Mouse (Mus musculus): Measurements from ENCODE around the gene Polr2i.

Gene Polr2i

GRCm38 (mm10) chr7:30269641-30270040 is 37.9 kb downstream of the Polr2i start:
- no peak for DNase-seq (ENCODE audit: low read depth, low spot score)
- Histone ChIP-seq H3K36me3 (ENCODE audit: control insufficient read depth, insufficient read depth, low read length, poor library complexity, severe bottlenecking) (no peaks in the 10 kb centered on the region), H3K27me3 (ENCODE audit: control insufficient read depth, insufficient read depth, low read length, poor library complexity, severe bottlenecking) (no peaks in the 10 kb centered on the region)

GRCm38 (mm10) chr7:30274383-30274782 is 42.6 kb downstream of the Polr2i start:
- no peak for DNase-seq (ENCODE audit: low read depth, low spot score)
- no peaks in the 10 kb centered on the region for H3K27me3 ChIP-seq (ENCODE audit: control insufficient read depth, insufficient read depth, low read length, poor library complexity, severe bottlenecking)
- no peaks in the 10 kb centered on the region for H3K36me3 ChIP-seq (ENCODE audit: control insufficient read depth, insufficient read depth, low read length, poor library complexity, severe bottlenecking)

GRCm38 (mm10) chr7:30278911-30279310 is 47.2 kb downstream of the Polr2i start:
- DNase-seq (ENCODE audit: low read depth, low spot score), result no peak
- Histone ChIP-seq H3K27me3 (ENCODE audit: control insufficient read depth, insufficient read depth, low read length, poor library complexity, severe bottlenecking) (no peaks in the 10 kb centered on the region), H3K36me3 (ENCODE audit: control insufficient read depth, insufficient read depth, low read length, poor library complexity, severe bottlenecking) (no peaks in the 10 kb centered on the region)

- DNase-seq (ENCODE audit: low read depth, low spot score), result no peak
- H3K36me3 ChIP-seq (ENCODE audit: control insufficient read depth, insufficient read depth, low read length, poor library complexity, severe bottlenecking), result no peaks in the 10 kb centered on the region
Measured at GRCm38 (mm10) chr7:30279536-30279935, 47.8 kb downstream of the Polr2i start.

GRCm38 (mm10) chr7:30279951-30280669 is 48.4 kb downstream of the Polr2i start, which contains the start of the genes Thap8 and Wdr62:
TSS of gene Thap8 (plus strand) at chr7:30280094.
TSS of gene Wdr62 (minus strand) at chr7:30280419.
- Histone ChIP-seq H3K36me3 (ENCODE audit: control insufficient read depth, insufficient read depth, low read length, poor library complexity, severe bottlenecking) (no peaks in the 10 kb centered on the region), H3K27me3 (ENCODE audit: control insufficient read depth, insufficient read depth, low read length, poor library complexity, severe bottlenecking) (no peaks in the 10 kb centered on the region)
- DNase-seq (ENCODE audit: low read depth, low spot score), result peak; percentile 96

More at GRCm38 (mm10) chr7:30279536-30279935, 47.8 kb downstream of the Polr2i start:
- no peaks in the 10 kb centered on the region for H3K27me3 ChIP-seq (ENCODE audit: control insufficient read depth, insufficient read depth, low read length, poor library complexity, severe bottlenecking)

- DNase-seq (ENCODE audit: low read depth, low spot score), result peak; percentile 93
- H3K36me3 ChIP-seq (ENCODE audit: control insufficient read depth, insufficient read depth, low read length, poor library complexity, severe bottlenecking), result no peaks in the 10 kb centered on the region
Measured at GRCm38 (mm10) chr7:30280670-30281138, 49.0 kb downstream of the Polr2i start.

GRCm38 (mm10) chr7:30281522-30281921 is 49.8 kb downstream of the Polr2i start:
- no peak for DNase-seq (ENCODE audit: low read depth, low spot score)
- Histone ChIP-seq H3K36me3 (ENCODE audit: control insufficient read depth, insufficient read depth, low read length, poor library complexity, severe bottlenecking) (no peaks in the 10 kb centered on the region), H3K27me3 (ENCODE audit: control insufficient read depth, insufficient read depth, low read length, poor library complexity, severe bottlenecking) (no peaks in the 10 kb centered on the region)

More at GRCm38 (mm10) chr7:30280670-30281138, 49.0 kb downstream of the Polr2i start:
- H3K27me3 ChIP-seq (ENCODE audit: control insufficient read depth, insufficient read depth, low read length, poor library complexity, severe bottlenecking), result no peaks in the 10 kb centered on the region

- DNase-seq (ENCODE audit: low read depth, low spot score), result no peak
- no peaks in the 10 kb centered on the region for H3K27me3 ChIP-seq (ENCODE audit: control insufficient read depth, insufficient read depth, low read length, poor library complexity, severe bottlenecking)
- H3K36me3 ChIP-seq (ENCODE audit: control insufficient read depth, insufficient read depth, low read length, poor library complexity, severe bottlenecking), result no peaks in the 10 kb centered on the region
Measured at GRCm38 (mm10) chr7:30282740-30283139, 51.0 kb downstream of the Polr2i start.

Data from splenic B cell, adult 2 months (primary cell).